Mouse (Mus musculus) C2C12 (cell line): Measurements from ENCODE around the gene Dhx35. TPM values are rescaled to one million over a fixed set of nuclear protein-coding genes. Genes with fewer than 3 reads are reported as not detected.

Source experiments
- H3K27me3 ChIP-seq: one replicate; pipeline ENCODE4 v1.6.1; 2011; ENCODE audit not compliant: control insufficient read depth, insufficient read depth, insufficient read length
- H3K36me3 ChIP-seq: one replicate; pipeline ENCODE4 v1.6.1; 2011; ENCODE audit not compliant: control insufficient read depth, insufficient read depth
- H3K4me3 ChIP-seq: one replicate; pipeline ENCODE4 v1.5.1; 2011; ENCODE audit warnings: mild to moderate bottlenecking, control low read depth; ENCODE audit not compliant: poor library complexity, insufficient read depth, severe bottlenecking
- H3K79me2 ChIP-seq: one replicate; pipeline ENCODE4 v1.6.1; 2011; ENCODE audit not compliant: control insufficient read depth, insufficient read depth
- H3K79me3 ChIP-seq: one replicate; pipeline ENCODE4 v1.6.1; 2011; ENCODE audit warnings: low read depth, control low read depth
- H3ac ChIP-seq: one replicate; pipeline ENCODE3; 2011; ENCODE audit warnings: low read depth; ENCODE audit not compliant: control insufficient read depth, insufficient read length
- CEBPB ChIP-seq: IDR thresholded peaks from one replicate; pipeline ENCODE4 v1.6.1; 2011; ENCODE audit warnings: low read depth, mild to moderate bottlenecking, control low read depth, moderate library complexity
- CTCF ChIP-seq: IDR thresholded peaks from one replicate; pipeline ENCODE4 v1.5.1; 2011; ENCODE audit not compliant: control insufficient read depth, insufficient read depth, insufficient read length
- FOSL1 ChIP-seq: IDR thresholded peaks from one replicate; pipeline ENCODE4 v1.8.0; 2011; ENCODE audit warnings: mild to moderate bottlenecking, low read length; ENCODE audit not compliant: poor library complexity, insufficient read depth, severe bottlenecking
- MAX ChIP-seq: IDR thresholded peaks from one replicate; pipeline ENCODE4 v1.6.1; 2011; ENCODE audit warnings: mild to moderate bottlenecking, control low read depth
- MYOD1 ChIP-seq: IDR thresholded peaks from one replicate; pipeline ENCODE4 v1.6.1; 2011; ENCODE audit warnings: low read depth; ENCODE audit not compliant: control insufficient read depth, insufficient read length
- MYOG ChIP-seq: IDR thresholded peaks from one replicate; pipeline ENCODE4 v1.6.1; 2011; ENCODE audit not compliant: control insufficient read depth, insufficient read length; ENCODE audit errors: extremely low read depth
- USF1 ChIP-seq: IDR thresholded peaks from one replicate; pipeline ENCODE4 v1.6.1; 2011; ENCODE audit warnings: low read depth, mild to moderate bottlenecking, control low read depth, moderate library complexity
- polyA plus RNA-seq: library from polyadenylated mRNA; unstranded; fragments of >200 nt; fragmentation: generic; extraction: Trizol; gene quantifications from one replicate; pipeline ENCODE4 v1.2.1, GENCODE M21; 2012; ENCODE audit warnings: missing spikeins

The Dhx35 gene
- polyA plus RNA-seq, 1 experiment: 11.8 TPM

DNA sequence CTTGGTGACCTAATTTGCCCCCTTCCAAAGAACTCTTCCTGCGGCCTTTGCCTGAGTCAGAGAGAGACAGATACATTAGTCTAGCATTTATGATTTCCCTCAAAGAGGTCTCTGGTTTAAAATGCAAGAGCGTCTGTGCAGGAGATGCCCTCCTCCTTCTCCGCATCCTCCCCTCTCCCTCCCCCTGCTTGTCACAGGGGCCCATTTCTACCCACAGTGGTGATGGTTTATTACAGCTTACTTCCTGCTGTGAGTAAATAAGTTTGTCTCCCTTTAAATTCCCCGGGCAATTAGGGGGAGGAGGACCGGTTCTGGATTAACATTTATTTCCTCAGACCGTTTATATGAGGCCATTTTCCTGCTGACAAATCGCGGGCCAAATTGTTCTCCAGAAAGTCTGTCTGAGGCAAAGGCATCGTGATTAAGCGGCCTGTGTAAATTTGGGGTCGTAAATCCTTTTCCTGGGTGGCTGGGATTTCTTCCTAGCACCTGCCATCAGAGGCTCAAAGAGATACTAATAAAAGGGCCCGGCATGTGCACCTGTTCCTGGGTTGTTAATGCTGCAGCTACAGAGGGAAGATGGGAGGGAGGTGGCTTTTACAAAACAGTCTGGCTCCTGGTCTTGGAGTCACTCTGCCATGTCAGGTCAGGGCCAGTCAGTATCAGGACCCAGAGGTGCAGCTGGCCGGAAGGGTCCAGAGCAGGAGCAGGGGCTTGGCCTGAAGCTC lies 104.0 kb downstream of the Dhx35 start:
- no peak for TF ChIP-seq CEBPB
- TF ChIP-seq CTCF: no peak
- TF ChIP-seq MAX: no peak
- no peak for TF ChIP-seq FOSL1
- TF ChIP-seq MYOD1: no peak
- TF ChIP-seq USF1: no peak
- TF ChIP-seq MYOG: no peak
- H3K4me3 ChIP-seq: no peak overlapping the region
- no peak overlapping the region for H3ac ChIP-seq
- no peaks in the 10 kb centered on the region for H3K79me3 ChIP-seq
- H3K79me2 ChIP-seq: no peaks in the 10 kb centered on the region
- no peaks in the 10 kb centered on the region for H3K36me3 ChIP-seq
- no peaks in the 10 kb centered on the region for H3K27me3 ChIP-seq

Other genes with a start within 250 kb of the Dhx35 start
- gene Slc32a1, start 184.0 kb upstream of the Dhx35 start, polyA plus RNA-seq: 0.01 TPM
- 8.7 TPM for gene Actr5, start 169.9 kb upstream of the Dhx35 start, polyA plus RNA-seq
- gene Ppp1r16b, start 129.4 kb upstream of the Dhx35 start, polyA plus RNA-seq: 0.04 TPM
- 33.3 TPM for gene Fam83d, start 26.7 kb upstream of the Dhx35 start, polyA plus RNA-seq